Mouse (Mus musculus) common myeloid progenitor, adult 5-6 weeks (primary cell): ENCODE data around the gene Hibch. TPM values are rescaled to one million over a fixed set of nuclear protein-coding genes. Genes with fewer than 3 reads are reported as not detected.

Experiments
- ATAC-seq: replicated peaks from 2 replicates; pipeline ENCODE4 v1.8.0; 2016; ENCODE audit warnings: low read depth, mild to moderate bottlenecking, moderate TSS enrichment, inconsistent platforms; ENCODE audit not compliant: poor library complexity, severe bottlenecking
- total RNA-seq: library from RNA; stranded (forward); fragments of 200-1000, 187-1606 nt; gene quantifications from 2 replicates; pipeline ENCODE4 v1.2.3, GENCODE M21; 2017

Hibch gene
- total RNA-seq: 59.3 and 77.8 TPM in 2 replicates

- ATAC-seq: peak; percentile 94
Observed at GRCm38 (mm10) chr1:52844782-52845665, at the start of gene Hibch. Gene Hibch, plus strand, starts transcription at chr1:52844929.

- no peak for ATAC-seq
Observed at GRCm38 (mm10) chr1:52795927-52796326, 48.8 kb upstream of the Hibch start.

GRCm38 (mm10) chr1:52799056-52799726 lies 45.5 kb upstream of the Hibch start:
- peak; percentile 43 for ATAC-seq

GRCm38 (mm10) chr1:52799772-52800171 lies 45.0 kb upstream of the Hibch start:
- peak; percentile 15; the same call in 1 of the 2 replicates for ATAC-seq

GRCm38 (mm10) chr1:52800340-52800740 lies 44.4 kb upstream of the Hibch start:
- peak; percentile 87 for ATAC-seq

GRCm38 (mm10) chr1:52801651-52802050 lies 43.1 kb upstream of the Hibch start:
- ATAC-seq: peak; percentile 51

- no peak for ATAC-seq
Observed at GRCm38 (mm10) chr1:52802406-52802975, 42.2 kb upstream of the Hibch start.

- no peak for ATAC-seq
Observed at GRCm38 (mm10) chr1:52805041-52805440, 39.7 kb upstream of the Hibch start.

GRCm38 (mm10) chr1:52808456-52808855 lies 36.3 kb upstream of the Hibch start:
- ATAC-seq: no peak

- no peak for ATAC-seq
Observed at GRCm38 (mm10) chr1:52816232-52816891, 28.4 kb upstream of the Hibch start.

GRCm38 (mm10) chr1:52816910-52817812 lies 27.6 kb upstream of the Hibch start, which contains the start of gene Inpp1:
Gene Inpp1, minus strand, starts transcription at chr1:52817688.
- peak; percentile 82 for ATAC-seq

- no peak for ATAC-seq
Observed at GRCm38 (mm10) chr1:52817813-52818147, 26.9 kb upstream of the Hibch start.

- no peak for ATAC-seq
Observed at GRCm38 (mm10) chr1:52839099-52839498, 5.6 kb upstream of the Hibch start.

- ATAC-seq: no peak
Observed at GRCm38 (mm10) chr1:52844354-52844753, 375 bp upstream of the Hibch start.

GRCm38 (mm10) chr1:52846556-52846955 lies 1.8 kb downstream of the Hibch start:
- no peak for ATAC-seq

GRCm38 (mm10) chr1:52849422-52849821 lies 4.7 kb downstream of the Hibch start:
- no peak for ATAC-seq

- ATAC-seq: peak; percentile 98
Observed at GRCm38 (mm10) chr1:52854029-52854428, 9.3 kb downstream of the Hibch start.

GRCm38 (mm10) chr1:52855904-52856601 lies 11.3 kb downstream of the Hibch start:
- ATAC-seq: no peak

GRCm38 (mm10) chr1:52864220-52864619 lies 19.5 kb downstream of the Hibch start:
- no peak for ATAC-seq
